Mouse (Mus musculus): Measurements from ENCODE around the gene Mrpl2.

- TF ChIP-seq GATA1 (IDR thresholded peaks at IDR 0.05; ENCODE audit: borderline replicate concordance, low read length) (no peak), FLI1 (IDR thresholded peaks at IDR 0.05; ENCODE audit: low read length) (no peak)
Observed at GRCm38 (mm10) chr17:46644916-46645475, 1.0 kb upstream of the Mrpl2 start.
